In genomic region chr5:98936650-98937049, GRCm38 (mm10) we compare ENCODE assay signal across 27 mouse cellular contexts.
DNase-seq lines count a peak whose midpoint lies in the region; ATAC-seq and TF ChIP-seq lines count a peak whose summit lies in the region.
"Had no signal": no experiment of that assay in that cellular context is flagged by ENCODE, and none has a peak within 500 bp of the region (broad histone marks: within the 10 kb centered on the region; RNA-seq: fewer than 3 reads in every experiment).

No protein-coding gene starts in this region.

- DNase-seq in kidney, postnatal 0 days (ENCODE audit: low spot score), result peak; percentile 31
- DNase-seq in kidney, postnatal 25 days, result no peak
- peak; percentile 28 for DNase-seq in brain, embryonic 14.5 days (ENCODE audit: low read depth)
- peak; percentile 39 for DNase-seq in lung, postnatal 36 days
- no peak for DNase-seq in gastrocnemius, adult 2 months
- DNase-seq in layer of hippocampus, adult 8-10 months (ENCODE audit: low spot score in 2 of 2), result no peak
- no peak for DNase-seq in thymus, postnatal 10 days (ENCODE audit: low spot score in 2 of 2)
- DNase-seq: adrenal gland, postnatal 14 days; cerebellum, adult 11-12 months; cerebellum, adult 9-11 months; gastrocnemius, postnatal 10 days; heart, postnatal 14 days; kidney, adult 11 months; kidney, postnatal 14 days; midbrain, embryonic 14.5 days; right cerebral cortex, postnatal 14 days; thymus, postnatal 25 days had no signal

- no peak overlapping the region for H3K9ac ChIP-seq in kidney, postnatal 0 days (ENCODE audit: low read depth, low read length)
- H3K9ac ChIP-seq in lung, embryonic 16.5 days (ENCODE audit: low read length), result no peak overlapping the region
- H3K9ac ChIP-seq: embryonic facial prominence, embryonic 12.5 days; hindbrain, embryonic 15.5 days; limb, embryonic 12.5 days; liver, embryonic 15.5 days; neural tube, embryonic 15.5 days; stomach, embryonic 15.5 days had no signal

- H3K27ac ChIP-seq in kidney, postnatal 0 days, result no peak overlapping the region
- no peak overlapping the region for H3K27ac ChIP-seq in lung, embryonic 16.5 days (ENCODE audit: low read length)
- H3K27ac ChIP-seq in gastrocnemius, adult 2 months, result no peak overlapping the region
- H3K27ac ChIP-seq: embryonic facial prominence, embryonic 12.5 days; hindbrain, embryonic 10.5 days; hindbrain, embryonic 15.5 days; limb, embryonic 12.5 days; liver, embryonic 15.5 days; neural tube, embryonic 15.5 days; stomach, embryonic 15.5 days had no signal

- no peak overlapping the region for H3K4me3 ChIP-seq in kidney, postnatal 0 days (replicated peaks; ENCODE audit: low read depth, low read length)
- no peak overlapping the region for H3K4me3 ChIP-seq in lung, embryonic 16.5 days (ENCODE audit: low read length)
- no peak overlapping the region for H3K4me3 ChIP-seq in gastrocnemius, adult 2 months
- H3K4me3 ChIP-seq: embryonic facial prominence, embryonic 12.5 days; hindbrain, embryonic 10.5 days; hindbrain, embryonic 15.5 days; limb, embryonic 12.5 days; liver, embryonic 15.5 days; neural tube, embryonic 15.5 days; stomach, embryonic 15.5 days had no signal

- WGBS in kidney, postnatal 0 days, result 12% methylated on average over 2 of the region's 2 CpGs
- WGBS in lung, embryonic 16.5 days, result 22% methylated on average over 2 of the region's 2 CpGs

- H3K4me2 ChIP-seq in kidney, postnatal 0 days (ENCODE audit: low read length), result no peak overlapping the region
- no peak overlapping the region for H3K4me2 ChIP-seq in lung, embryonic 16.5 days (ENCODE audit: low read depth, low read length)
- H3K4me2 ChIP-seq: embryonic facial prominence, embryonic 12.5 days; hindbrain, embryonic 15.5 days; limb, embryonic 12.5 days; liver, embryonic 15.5 days; neural tube, embryonic 15.5 days had no signal

- no peaks in the 10 kb centered on the region for H3K27me3 ChIP-seq in kidney, postnatal 0 days (ENCODE audit: insufficient read depth, low read length)
- no peaks in the 10 kb centered on the region for H3K27me3 ChIP-seq in lung, embryonic 16.5 days (ENCODE audit: control insufficient read depth, insufficient read depth, low read depth, low read length)
- H3K27me3 ChIP-seq: embryonic facial prominence, embryonic 12.5 days; hindbrain, embryonic 15.5 days; liver, embryonic 15.5 days; neural tube, embryonic 15.5 days; stomach, embryonic 15.5 days had no signal

- intact Hi-C loops in gastrocnemius, adult 2 months (cut with DNase I), result no loop called here

- no peaks in the 10 kb centered on the region for H3K4me1 ChIP-seq in kidney, postnatal 0 days (replicated peaks; ENCODE audit: insufficient read depth, low read length)
- 0 out of 2 replicates have a peak, but pooled peaks cover 3% of the 10 kb centered on the region for H3K4me1 ChIP-seq in lung, embryonic 16.5 days (replicated peaks; ENCODE audit: control insufficient read depth, insufficient read depth, low read length)
- H3K4me1 ChIP-seq: hindbrain, embryonic 15.5 days; liver, embryonic 15.5 days; neural tube, embryonic 15.5 days; stomach, embryonic 15.5 days had no signal

- H3K36me3 ChIP-seq in kidney, postnatal 0 days (ENCODE audit: insufficient read depth, low read length), result no peaks in the 10 kb centered on the region
- H3K36me3 ChIP-seq in lung, embryonic 16.5 days (ENCODE audit: control insufficient read depth, insufficient read depth, low read length), result no peaks in the 10 kb centered on the region
- H3K36me3 ChIP-seq: embryonic facial prominence, embryonic 12.5 days; hindbrain, embryonic 10.5 days; hindbrain, embryonic 15.5 days; limb, embryonic 12.5 days; liver, embryonic 15.5 days; neural tube, embryonic 15.5 days; stomach, embryonic 15.5 days had no signal

- no peak for TF ChIP-seq POLR2A in brain, embryonic 14.5 days (IDR thresholded peaks at IDR 0.05; ENCODE audit: borderline replicate concordance, extremely low read depth, insufficient read depth, insufficient read length, poor library complexity, severe bottlenecking)

- no peaks in the 10 kb centered on the region for H3K9me3 ChIP-seq in kidney, postnatal 0 days (replicated peaks; ENCODE audit: low read length)
- H3K9me3 ChIP-seq in lung, embryonic 16.5 days (ENCODE audit: control insufficient read depth, low read length), result no peaks in the 10 kb centered on the region
- H3K9me3 ChIP-seq: embryonic facial prominence, embryonic 12.5 days; hindbrain, embryonic 10.5 days; hindbrain, embryonic 15.5 days; limb, embryonic 12.5 days; liver, embryonic 15.5 days; neural tube, embryonic 15.5 days; stomach, embryonic 15.5 days had no signal

- TF ChIP-seq CTCF in kidney, postnatal 0 days (IDR thresholded peaks at IDR 0.05; ENCODE audit: low read depth), result no peak
- no peak for TF ChIP-seq CTCF in brain, embryonic 14.5 days (IDR thresholded peaks at IDR 0.05; ENCODE audit: borderline replicate concordance, extremely low read depth, insufficient read depth, insufficient read length)
- no peak for TF ChIP-seq CTCF in gastrocnemius, adult 2 months (IDR thresholded peaks at IDR 0.05)

- no peak for ATAC-seq in kidney, postnatal 0 days (replicated peaks; ENCODE audit: low FRiP score, low read depth)
- peak; percentile 85 for ATAC-seq in lung, embryonic 16.5 days (ENCODE audit: low read depth)
- ATAC-seq: forebrain, embryonic 14.5 days; inflammation-experienced regulatory T-cells, adult 6 months had no signal

Comparison
In these comparisons a context has a peak if more than half of its experiments do, and no peak if none do; other contexts are left out.
1. DNase-seq: peak in kidney, postnatal 0 days (single experiment), brain, embryonic 14.5 days (single experiment) and lung, postnatal 36 days (single experiment); none in kidney, postnatal 25 days (0 of 2), gastrocnemius, adult 2 months (single experiment), layer of hippocampus, adult 8-10 months (0 of 2) and thymus, postnatal 10 days (0 of 2).